Mouse (Mus musculus) megakaryocyte-erythroid progenitor cell, adult 5 weeks (primary cell): ENCODE measurements around the gene Mtmr14. TPM values are rescaled to one million over a fixed set of nuclear protein-coding genes. Genes with fewer than 3 reads are reported as not detected.

Experiments used
- polyA plus RNA-seq: library from polyadenylated mRNA; stranded (reverse); fragments of >175 nt; gene quantifications from 2 replicates; pipeline ENCODE4 v1.2.3, GENCODE M21; 2012

The Mtmr14 gene
- 123 and 129 TPM in 2 replicates for polyA plus RNA-seq

GRCm38 (mm10) chr6:113237542-113238270, at the start of gene Mtmr14:
Gene Mtmr14, plus strand, starts transcription at chr6:113237843.

GRCm38 (mm10) chr6:113194841-113195595, 42.6 kb upstream of the Mtmr14 start, which contains the start of gene Lhfpl4:
Gene Lhfpl4, minus strand, starts transcription at chr6:113195384.

GRCm38 (mm10) chr6:113282101-113282802, 44.6 kb downstream of the Mtmr14 start, which contains the start of gene Cpne9:
Gene Cpne9, plus strand, starts transcription at chr6:113282307.

GRCm38 (mm10) chr6:113306986-113307349, 69.3 kb downstream of the Mtmr14 start, which contains the start of gene Brpf1:
Gene Brpf1, plus strand, starts transcription at chr6:113307137.

GRCm38 (mm10) chr6:113326533-113327315, 89.1 kb downstream of the Mtmr14 start, which contains the start of gene Ogg1:
Gene Ogg1, plus strand, starts transcription at chr6:113326972.

Other genes starting within 250 kb of the Mtmr14 start
- gene Thumpd3, start 191.6 kb upstream of the Mtmr14 start, polyA plus RNA-seq = 4.1 and 4.5 TPM in 2 replicates
- 64.9 and 74.0 TPM in 2 replicates for gene Setd5, start 160.5 kb upstream of the Mtmr14 start, polyA plus RNA-seq
- 0.02 and 0.06 TPM in 2 replicates for gene Lhfpl4, start 42.5 kb upstream of the Mtmr14 start, polyA plus RNA-seq
- gene Cpne9, start 44.5 kb downstream of the Mtmr14 start, polyA plus RNA-seq = 0.23 and 0.43 TPM in 2 replicates
- gene Brpf1, start 69.3 kb downstream of the Mtmr14 start, polyA plus RNA-seq = 59.8 and 81.0 TPM in 2 replicates
- 7.7 and 9.1 TPM in 2 replicates for gene Ogg1, start 89.1 kb downstream of the Mtmr14 start, polyA plus RNA-seq
- gene Camk1, start 106.1 kb downstream of the Mtmr14 start, polyA plus RNA-seq = 18.7 and 21.9 TPM in 2 replicates
- gene Tada3, start 140.0 kb downstream of the Mtmr14 start, polyA plus RNA-seq = 63.9 and 87.3 TPM in 2 replicates
- 311 and 382 TPM in 2 replicates for gene Arpc4, start 140.3 kb downstream of the Mtmr14 start, polyA plus RNA-seq
- gene Ttll3, start 151.4 kb downstream of the Mtmr14 start, polyA plus RNA-seq = 7.2 and 7.8 TPM in 2 replicates
- 77.9 and 81.6 TPM in 2 replicates for gene Rpusd3, start 181.5 kb downstream of the Mtmr14 start, polyA plus RNA-seq
- gene Cidec, start 197.9 kb downstream of the Mtmr14 start, polyA plus RNA-seq = not detected in 2 replicates
- gene Jagn1, start 204.7 kb downstream of the Mtmr14 start, polyA plus RNA-seq = 11.1 and 13.2 TPM in 2 replicates
- gene Il17re, start 220.6 kb downstream of the Mtmr14 start, polyA plus RNA-seq = 0.90 and 1.6 TPM in 2 replicates
- 0.29 and 1.9 TPM in 2 replicates for gene Il17rc, start 233.6 kb downstream of the Mtmr14 start, polyA plus RNA-seq
- gene Creld1, start 245.5 kb downstream of the Mtmr14 start, polyA plus RNA-seq = 37.0 and 42.1 TPM in 2 replicates